Mouse (Mus musculus) subcutaneous adipose tissue, adult 2 months (tissue): ENCODE data around the gene Gm13089. TPM values are rescaled to one million over a fixed set of nuclear protein-coding genes. Genes with fewer than 3 reads are reported as not detected.

ENCODE experiments used
- polyA plus RNA-seq: library from polyadenylated mRNA; depleted of rRNA; stranded (reverse); fragments of >200 nt; gene quantifications from 2 replicates; pipeline ENCODE4 v1.2.3, GENCODE M21; 2012; ENCODE audit warnings: low replicate concordance; rRNA removed

Gene Gm13089
- not detected in 2 replicates for polyA plus RNA-seq

GRCm38 (mm10) chr4:143702611-143703010, at the start of gene Gm13089:
Gene Gm13089 (minus strand): TSS chr4:143702711.

GRCm38 (mm10) chr4:143719155-143719554, 16.6 kb upstream of the Gm13089 start, which contains the start of gene Gm13078:
Gene Gm13078 (plus strand): TSS chr4:143719455.

GRCm38 (mm10) chr4:143657146-143657545, 45.4 kb downstream of the Gm13089 start, which contains the start of gene Gm13088:
Gene Gm13088 (minus strand): TSS chr4:143657246.

Other genes with a start within 250 kb of the Gm13089 start
- not detected in 2 replicates for gene Gm13043, start 191.4 kb downstream of the Gm13089 start, polyA plus RNA-seq
- not detected in 2 replicates for gene Gm13040, start 166.8 kb downstream of the Gm13089 start, polyA plus RNA-seq
- gene BC080695, start 151.0 kb downstream of the Gm13089 start, polyA plus RNA-seq: not detected in 2 replicates
- not detected in 2 replicates for gene Gm13057, start 151.0 kb downstream of the Gm13089 start, polyA plus RNA-seq
- gene Gm13083, start 87.7 kb downstream of the Gm13089 start, polyA plus RNA-seq: not detected in 2 replicates
- gene Gm13088, start 45.5 kb downstream of the Gm13089 start, polyA plus RNA-seq: not detected in 2 replicates
- gene Gm13078, start 16.7 kb upstream of the Gm13089 start, polyA plus RNA-seq: not detected in 2 replicates
- not detected in 2 replicates for gene Gm13023, start 86.6 kb upstream of the Gm13089 start, polyA plus RNA-seq
- not detected in 2 replicates for gene Gm13084, start 113.4 kb upstream of the Gm13089 start, polyA plus RNA-seq
- gene Gm13103, start 143.8 kb upstream of the Gm13089 start, polyA plus RNA-seq: not detected in 2 replicates
- not detected in 2 replicates for gene Pramef6, start 197.7 kb upstream of the Gm13089 start, polyA plus RNA-seq
- gene Pramef25, start 248.3 kb upstream of the Gm13089 start, polyA plus RNA-seq: not detected in 2 replicates